Mouse (Mus musculus) lung, postnatal 0 days (tissue): ENCODE data around the gene Gatad2a.

Experiments used
- CTCF ChIP-seq: IDR thresholded peaks from 2 replicates; pipeline ENCODE4 v1.5.1; 2016; ENCODE audit warnings: antibody characterized with exemption, mild to moderate bottlenecking
- EP300 ChIP-seq: IDR thresholded peaks from 2 replicates; pipeline ENCODE4 v1.6.1; 2016; ENCODE audit warnings: antibody characterized with exemption, mild to moderate bottlenecking, control low read depth

GRCm38 (mm10) chr8:69890813-69891241 lies 105.4 kb downstream of the Gatad2a start:
- TF ChIP-seq CTCF (peak; percentile 79), EP300 (no peak)
